Mouse (Mus musculus) heart, embryonic 15.5 days (tissue): ENCODE results near the gene Rpl29. TPM values are rescaled to one million over a fixed set of nuclear protein-coding genes. Genes with fewer than 3 reads are reported as not detected.

Experiments used
- ATAC-seq: fragments of 200-750 bp; cut with Nextera tagmentation; replicated peaks from 2 replicates; pipeline ENCODE4 v1.8.0; 2017; ENCODE audit warnings: low read depth, moderate TSS enrichment; ENCODE audit not compliant: insufficient number of reproducible peaks, insufficient read depth, low FRiP score
- H3K27ac ChIP-seq: fragments of 300-500 bp; sonication (generic); 2 replicates; pipeline ENCODE4 v1.5.1; 2015; ENCODE audit warnings: mild to moderate bottlenecking, inconsistent platforms
- H3K27me3 ChIP-seq: fragments of 300-500 bp; sonication (generic); 2 replicates; pipeline ENCODE4 v1.6.1; 2015; ENCODE audit warnings: inconsistent platforms
- H3K36me3 ChIP-seq: fragments of 300-500 bp; sonication (generic); 2 replicates; pipeline ENCODE4 v1.6.1; 2015; ENCODE audit warnings: mild to moderate bottlenecking, inconsistent platforms
- H3K4me1 ChIP-seq: fragments of 300-500 bp; sonication (generic); replicated peaks from 2 replicates; pipeline ENCODE4 v1.6.1; 2015; ENCODE audit warnings: inconsistent platforms
- H3K4me2 ChIP-seq: fragments of 300-500 bp; sonication (generic); 2 replicates; pipeline ENCODE4 v1.6.1; 2015; ENCODE audit warnings: inconsistent platforms, mild to moderate bottlenecking, moderate library complexity
- H3K4me3 ChIP-seq: fragments of 300-500 bp; sonication (generic); 2 replicates; pipeline ENCODE4 v1.5.1; 2015; ENCODE audit warnings: mild to moderate bottlenecking, inconsistent platforms
- H3K9ac ChIP-seq: fragments of 300-500 bp; sonication (generic); 2 replicates; pipeline ENCODE4 v1.6.1; 2015; ENCODE audit warnings: mild to moderate bottlenecking, inconsistent platforms
- H3K9me3 ChIP-seq: fragments of 300-500 bp; sonication (generic); replicated peaks from 2 replicates; pipeline ENCODE4 v1.6.1; 2016; ENCODE audit warnings: inconsistent platforms
- WGBS: fragments of 180-500 bp; shearing (Covaris S2); methylation state at CpG from one replicate; pipeline ENCODE4 v1.1.7; 2015; ENCODE audit warnings: mixed read lengths; 5-methylcytosine and 5-hydroxymethylcytosine counted together
- polyA plus RNA-seq: library from polyadenylated mRNA; unstranded; fragments of >200 nt; fragmentation: Nextera tagmentation; extraction: Ambion mirVana; gene quantifications from 2 replicates; pipeline ENCODE4 v1.2.1, GENCODE M21; 2015

Rpl29 gene
- polyA plus RNA-seq, 1 experiment from 2014 or later = 532 TPM

- 2% methylated on average over 99 of the region's 99 CpGs for WGBS
- H3K27me3 ChIP-seq = peaks cover 17% of the 10 kb centered on the region; the same call in 1 of the 2 replicates
- peak overlapping the region; percentile 61 for H3K4me3 ChIP-seq
- peaks cover 33% of the 10 kb centered on the region for H3K36me3 ChIP-seq
- no peaks in the 10 kb centered on the region for H3K9me3 ChIP-seq
- H3K27ac ChIP-seq = peak overlapping the region; percentile 41
- peak overlapping the region; percentile 58 for H3K9ac ChIP-seq
- peak; percentile 63 for ATAC-seq
- peak overlapping the region; percentile 99 for H3K4me2 ChIP-seq
- H3K4me1 ChIP-seq = peaks cover 23% of the 10 kb centered on the region
Measured at GRCm38 (mm10) chr9:106464751-106465541, 35.7 kb downstream of the Rpl29 start.

- 34% methylated on average over 26 of the region's 26 CpGs for WGBS
Measured at GRCm38 (mm10) chr9:106465571-106466200, 36.4 kb downstream of the Rpl29 start, which contains the start of gene Gpr62. Gene Gpr62 (minus strand): TSS chr9:106465938.

GRCm38 (mm10) chr9:106466721-106467120 is 37.5 kb downstream of the Rpl29 start:
- no peak overlapping the region for H3K9ac ChIP-seq
- peaks cover 19% of the 10 kb centered on the region for H3K4me1 ChIP-seq
- H3K4me3 ChIP-seq = no peak overlapping the region
- no peak overlapping the region for H3K4me2 ChIP-seq
- peaks cover 19% of the 10 kb centered on the region for H3K36me3 ChIP-seq
- WGBS = 83% methylated on average over 6 of the region's 6 CpGs
- H3K27me3 ChIP-seq = peaks cover 17% of the 10 kb centered on the region; the same call in 1 of the 2 replicates
- no peak for ATAC-seq
- H3K9me3 ChIP-seq = no peaks in the 10 kb centered on the region
- H3K27ac ChIP-seq = no peak overlapping the region

More at GRCm38 (mm10) chr9:106465571-106466200, 36.4 kb downstream of the Rpl29 start, which contains the start of gene Gpr62:
- Histone ChIP-seq H3K4me1 (peaks cover 20% of the 10 kb centered on the region), H3K36me3 (peaks cover 26% of the 10 kb centered on the region), H3K27me3 (peaks cover 17% of the 10 kb centered on the region; the same call in 1 of the 2 replicates), H3K4me3 (peak within 1 kb of the TSS; percentile 61), H3K9me3 (no peaks in the 10 kb centered on the region), H3K9ac (peak within 1 kb of the TSS; percentile 58), H3K4me2 (peak within 1 kb of the TSS; percentile 99), H3K27ac (peak within 1 kb of the TSS; percentile 41)
- no peak for ATAC-seq

- no peaks in the 10 kb centered on the region for H3K9me3 ChIP-seq
- peaks cover 10% of the 10 kb centered on the region for H3K36me3 ChIP-seq
- peaks cover 17% of the 10 kb centered on the region; the same call in 1 of the 2 replicates for H3K27me3 ChIP-seq
- ATAC-seq = no peak
- 85% methylated on average over 7 of the region's 7 CpGs for WGBS
- H3K4me2 ChIP-seq = no peak overlapping the region
- peaks cover 29% of the 10 kb centered on the region for H3K4me1 ChIP-seq
- no peak overlapping the region for H3K4me3 ChIP-seq
- no peak overlapping the region for H3K9ac ChIP-seq
- no peak overlapping the region for H3K27ac ChIP-seq
Measured at GRCm38 (mm10) chr9:106467746-106468145, 38.5 kb downstream of the Rpl29 start.

GRCm38 (mm10) chr9:106469317-106469716 is 40.1 kb downstream of the Rpl29 start:
- ATAC-seq = no peak
- Histone ChIP-seq H3K9ac (no peak overlapping the region), H3K27me3 (peaks cover 9% of the 10 kb centered on the region; the same call in 1 of the 2 replicates), H3K9me3 (no peaks in the 10 kb centered on the region), H3K27ac (no peak overlapping the region), H3K4me2 (no peak overlapping the region), H3K4me1 (peaks cover 34% of the 10 kb centered on the region), H3K4me3 (no peak overlapping the region), H3K36me3 (no peaks in the 10 kb centered on the region)
- 57% methylated on average over 6 of the region's 6 CpGs for WGBS

GRCm38 (mm10) chr9:106469776-106470175 is 40.5 kb downstream of the Rpl29 start:
- H3K4me3 ChIP-seq = no peak overlapping the region
- no peak overlapping the region for H3K4me2 ChIP-seq
- H3K27ac ChIP-seq = no peak overlapping the region
- peaks cover 33% of the 10 kb centered on the region for H3K4me1 ChIP-seq
- H3K27me3 ChIP-seq = peaks cover 7% of the 10 kb centered on the region; the same call in 1 of the 2 replicates
- H3K36me3 ChIP-seq = no peaks in the 10 kb centered on the region
- H3K9me3 ChIP-seq = no peaks in the 10 kb centered on the region
- no peak overlapping the region for H3K9ac ChIP-seq
- 53% methylated on average over 9 of the region's 9 CpGs for WGBS
- no peak for ATAC-seq

GRCm38 (mm10) chr9:106470991-106471750 is 41.9 kb downstream of the Rpl29 start:
- Histone ChIP-seq H3K4me1 (peaks cover 36% of the 10 kb centered on the region), H3K4me2 (peak overlapping the region; percentile 47), H3K27ac (no peak overlapping the region), H3K36me3 (no peaks in the 10 kb centered on the region), H3K27me3 (peaks cover 4% of the 10 kb centered on the region; the same call in 1 of the 2 replicates), H3K9ac (no peak overlapping the region; the same call in 1 of the 2 replicates), H3K9me3 (no peaks in the 10 kb centered on the region), H3K4me3 (no peak overlapping the region)
- WGBS = 62% methylated on average over 14 of the region's 14 CpGs
- ATAC-seq = no peak

GRCm38 (mm10) chr9:106471892-106472291 is 42.6 kb downstream of the Rpl29 start:
- H3K4me3 ChIP-seq = no peak overlapping the region
- peak overlapping the region; percentile 44 for H3K27ac ChIP-seq
- no peak overlapping the region for H3K9ac ChIP-seq
- 14% methylated on average over 5 of the region's 5 CpGs for WGBS
- H3K4me2 ChIP-seq = peak overlapping the region; percentile 47
- peaks cover 42% of the 10 kb centered on the region for H3K4me1 ChIP-seq
- H3K27me3 ChIP-seq = peaks cover 2% of the 10 kb centered on the region; the same call in 1 of the 2 replicates
- H3K9me3 ChIP-seq = no peaks in the 10 kb centered on the region
- no peak; the same call in 1 of the 2 replicates for ATAC-seq
- H3K36me3 ChIP-seq = no peaks in the 10 kb centered on the region

- no peak for ATAC-seq
- WGBS = 54% methylated on average over 4 of the region's 4 CpGs
- Histone ChIP-seq H3K4me2 (no peak overlapping the region), H3K9ac (no peak overlapping the region), H3K4me1 (peaks cover 42% of the 10 kb centered on the region), H3K27me3 (no peaks in the 10 kb centered on the region), H3K9me3 (no peaks in the 10 kb centered on the region), H3K36me3 (no peaks in the 10 kb centered on the region), H3K4me3 (no peak overlapping the region), H3K27ac (peak overlapping the region; percentile 44)
Measured at GRCm38 (mm10) chr9:106472321-106472720, 43.1 kb downstream of the Rpl29 start.

GRCm38 (mm10) chr9:106473081-106473752 is 44.0 kb downstream of the Rpl29 start:
- 86% methylated on average over 16 of the region's 16 CpGs for WGBS
- Histone ChIP-seq H3K36me3 (no peaks in the 10 kb centered on the region), H3K4me2 (no peak overlapping the region), H3K27ac (no peak overlapping the region), H3K4me1 (peaks cover 50% of the 10 kb centered on the region), H3K27me3 (no peaks in the 10 kb centered on the region), H3K4me3 (no peak overlapping the region), H3K9me3 (no peaks in the 10 kb centered on the region), H3K9ac (no peak overlapping the region)
- no peak for ATAC-seq
